Mouse (Mus musculus) urinary bladder, postnatal 4 days (tissue): ENCODE data around the gene Cep19.

Experiments used
- DNase-seq, 2 experiments: peaks; one replicate each; pipeline ENCODE4 v3.0.0; 2021 to 2022; ENCODE audit warnings: low spot score in 2 of 2

The Cep19 gene

GRCm38 (mm10) chr16:32144592-32144991 lies 45.0 kb downstream of the Cep19 start:
- DNase-seq, result no peak

- DNase-seq, result no peak
These were observed 48.1 kb downstream of the Cep19 start for GRCm38 (mm10) chr16:32147589-32148207.

- no peak for DNase-seq
These were observed 54.4 kb downstream of the Cep19 start for GRCm38 (mm10) chr16:32153976-32154375.

- DNase-seq, result no peak
These were observed 54.8 kb downstream of the Cep19 start for GRCm38 (mm10) chr16:32154437-32154836.

GRCm38 (mm10) chr16:32156719-32157118 lies 57.1 kb downstream of the Cep19 start:
- DNase-seq, result no peak

- DNase-seq, result no peak
These were observed 57.8 kb downstream of the Cep19 start for GRCm38 (mm10) chr16:32157369-32157768.
